21 mouse cellular contexts compared by ENCODE assay signal in the genomic region with DNA sequence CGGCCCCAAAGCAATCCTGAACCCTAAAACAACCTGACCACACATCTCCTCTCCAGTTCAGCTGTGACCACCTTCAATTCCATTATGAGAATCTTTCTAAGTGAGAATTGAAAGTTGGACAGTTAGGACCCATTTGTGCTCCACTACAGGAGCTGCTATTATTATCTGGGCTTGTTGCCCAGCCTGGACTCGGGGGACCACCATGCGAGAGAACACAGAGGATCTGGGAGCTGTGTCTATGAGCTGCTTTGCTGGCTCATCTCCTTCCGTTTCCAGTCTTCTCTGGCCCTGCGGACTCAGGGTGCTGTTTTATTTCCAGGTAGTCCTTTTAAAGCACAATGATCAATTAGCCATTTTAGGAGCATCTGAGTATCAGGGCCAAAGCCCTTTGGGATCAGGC. TPM values are rescaled to one million over a fixed set of nuclear protein-coding genes. Genes with fewer than 3 reads are reported as not detected.
DNase-seq lines count a peak whose midpoint lies in the region; ATAC-seq and TF ChIP-seq lines count a peak whose summit lies in the region.
"Had no signal": no experiment of that assay in that cellular context is flagged by ENCODE, and none has a peak within 500 bp of the region (broad histone marks: within the 10 kb centered on the region; RNA-seq: fewer than 3 reads in every experiment).

No protein-coding gene starts in this region.

- no peak for TF ChIP-seq CTCF in hindbrain, postnatal 0 days (IDR thresholded peaks at IDR 0.05; ENCODE audit: low read depth)
- TF ChIP-seq CTCF in spleen, adult 2 months (IDR thresholded peaks at IDR 0.05; ENCODE audit: extremely low read depth, insufficient read depth, insufficient read length, insufficient replicate concordance) = no peak

- H3K27me3 ChIP-seq in hindbrain, postnatal 0 days (ENCODE audit: insufficient read depth, low read length) = no peaks in the 10 kb centered on the region
- H3K27me3 ChIP-seq in hindbrain, embryonic 14.5 days (ENCODE audit: control insufficient read depth, insufficient read depth, low read length) = no peaks in the 10 kb centered on the region
- H3K27me3 ChIP-seq in spleen, adult 2 months (ENCODE audit: control insufficient read depth, insufficient read depth, low read length) = no peaks in the 10 kb centered on the region; the same call in 1 of the 2 replicates
- H3K27me3 ChIP-seq: hindbrain, embryonic 15.5 days; neural tube, embryonic 12.5 days had no signal

- no peak for ATAC-seq in hindbrain, postnatal 0 days
- ATAC-seq in hindbrain, embryonic 14.5 days (ENCODE audit: low FRiP score) = no peak
- ATAC-seq: forebrain, postnatal 0 days; intestine, embryonic 15.5 days had no signal

- no peak overlapping the region for H3K4me3 ChIP-seq in hindbrain, postnatal 0 days (ENCODE audit: low read length)
- no peak overlapping the region for H3K4me3 ChIP-seq in hindbrain, embryonic 14.5 days (replicated peaks; ENCODE audit: low read length)
- H3K4me3 ChIP-seq in spleen, adult 2 months (ENCODE audit: extremely low read depth, insufficient read depth, insufficient read length) = no peak overlapping the region
- H3K4me3 ChIP-seq: embryonic facial prominence, embryonic 12.5 days; hindbrain, embryonic 15.5 days; intestine, embryonic 15.5 days; midbrain, embryonic 12.5 days; neural tube, embryonic 12.5 days had no signal

- TF ChIP-seq POLR2A in spleen, adult 2 months (IDR thresholded peaks at IDR 0.05; ENCODE audit: low read depth, low read length) = no peak

- DNase-seq in adrenal gland, postnatal 10 days = peak; percentile 33
- no peak for DNase-seq in adrenal gland, postnatal 4 days (ENCODE audit: low spot score in 2 of 2)
- peak; percentile 30 for DNase-seq in hindbrain, postnatal 0 days (ENCODE audit: low spot score)
- DNase-seq in hindbrain, embryonic 14.5 days (ENCODE audit: low spot score) = no peak
- DNase-seq in spleen, adult 2 months (ENCODE audit: low read depth in 1 of 2, low spot score in 2 of 2) = no peak
- DNase-seq in spleen, postnatal 14 days (ENCODE audit: low spot score in 2 of 2) = no peak
- no peak for DNase-seq in ovary, postnatal 14 days (ENCODE audit: low spot score)
- DNase-seq in embryo, embryonic 9.5 days (ENCODE audit: extremely low spot score) = no peak
- DNase-seq: cerebellum, adult 11 months; forebrain, postnatal 0 days; kidney, adult 8-10 months; kidney, postnatal 14 days; lung, postnatal 10 days; right cerebral cortex, adult 18-20 months; right cerebral cortex, postnatal 4 days had no signal

- H3K9ac ChIP-seq in hindbrain, postnatal 0 days (replicated peaks; ENCODE audit: low read length) = no peak overlapping the region
- no peak overlapping the region for H3K9ac ChIP-seq in hindbrain, embryonic 14.5 days
- H3K9ac ChIP-seq: embryonic facial prominence, embryonic 12.5 days; forebrain, postnatal 0 days; hindbrain, embryonic 15.5 days; intestine, embryonic 15.5 days; midbrain, embryonic 12.5 days; neural tube, embryonic 12.5 days had no signal

- no peak overlapping the region for H3K4me2 ChIP-seq in hindbrain, postnatal 0 days (ENCODE audit: low read depth, low read length)
- no peak overlapping the region for H3K4me2 ChIP-seq in hindbrain, embryonic 14.5 days (replicated peaks)
- H3K4me2 ChIP-seq: embryonic facial prominence, embryonic 12.5 days; heart, embryonic 11.5 days; hindbrain, embryonic 15.5 days; intestine, embryonic 15.5 days; midbrain, embryonic 12.5 days; neural tube, embryonic 12.5 days had no signal

- no peaks in the 10 kb centered on the region for H3K9me3 ChIP-seq in hindbrain, postnatal 0 days (ENCODE audit: low read length)
- no peaks in the 10 kb centered on the region for H3K9me3 ChIP-seq in hindbrain, embryonic 14.5 days (ENCODE audit: control insufficient read depth, low read length)
- H3K9me3 ChIP-seq: embryonic facial prominence, embryonic 12.5 days; hindbrain, embryonic 15.5 days; intestine, embryonic 15.5 days; neural tube, embryonic 12.5 days had no signal

- WGBS in hindbrain, postnatal 0 days = 69% methylated on average over 5 of the region's 5 CpGs
- WGBS in hindbrain, embryonic 14.5 days = 70% methylated on average over 5 of the region's 5 CpGs
- WGBS in spleen, adult 2 months = 86% methylated on average over 5 of the region's 5 CpGs

- no peaks in the 10 kb centered on the region for H3K36me3 ChIP-seq in hindbrain, postnatal 0 days (ENCODE audit: insufficient read depth, low read length)
- H3K36me3 ChIP-seq in hindbrain, embryonic 14.5 days (replicated peaks; ENCODE audit: control insufficient read depth, insufficient read depth) = no peaks in the 10 kb centered on the region
- H3K36me3 ChIP-seq in spleen, adult 2 months (ENCODE audit: control insufficient read depth, insufficient read depth, low read length) = no peaks in the 10 kb centered on the region
- H3K36me3 ChIP-seq: embryonic facial prominence, embryonic 12.5 days; hindbrain, embryonic 15.5 days; intestine, embryonic 15.5 days; midbrain, embryonic 12.5 days; neural tube, embryonic 12.5 days had no signal

- peaks cover 7% of the 10 kb centered on the region; the same call in 1 of the 2 replicates for H3K4me1 ChIP-seq in hindbrain, postnatal 0 days (ENCODE audit: insufficient read depth, low read length)
- H3K4me1 ChIP-seq in hindbrain, embryonic 14.5 days (replicated peaks; ENCODE audit: control insufficient read depth, insufficient read depth, low read length) = peaks cover 29% of the 10 kb centered on the region
- no peaks in the 10 kb centered on the region; the same call in 1 of the 2 replicates for H3K4me1 ChIP-seq in spleen, adult 2 months (ENCODE audit: control insufficient read depth, insufficient read depth, insufficient read length)

- H3K27ac ChIP-seq in hindbrain, postnatal 0 days = no peak overlapping the region
- H3K27ac ChIP-seq in hindbrain, embryonic 14.5 days = no peak overlapping the region
- H3K27ac ChIP-seq in spleen, adult 2 months (ENCODE audit: insufficient read depth, low read length) = 0 out of 2 replicates have a peak overlapping the region, but pooled peaks have one; percentile 12
- H3K27ac ChIP-seq: embryonic facial prominence, embryonic 12.5 days; hindbrain, embryonic 15.5 days; intestine, embryonic 15.5 days; neural tube, embryonic 12.5 days had no signal

RNA-seq across cellular contexts. Expression of a gene that starts 0.8 kb away (rescaled TPM):
- 10 to 100 TPM; 53.1 to 58.5 TPM for total RNA-seq in adrenal gland, postnatal 10 days (2021)
- 10 to 100 TPM; 59.5 to 71.3 TPM for total RNA-seq in adrenal gland, postnatal 4 days (2021)
- 217 and 236 TPM in 2 replicates for total RNA-seq in hindbrain, postnatal 0 days (2014; rRNA removed)
- polyA plus RNA-seq in hindbrain, postnatal 0 days (2015; fragmentation: Nextera tagmentation; extraction: Ambion mirVana) = 116 and 130 TPM in 2 replicates
- polyA plus RNA-seq in hindbrain, embryonic 14.5 days (2014; fragmentation: Nextera tagmentation; extraction: Ambion mirVana) = 136 and 151 TPM in 2 replicates
- 5.7 and 7.2 TPM in 2 replicates for polyA plus RNA-seq in spleen, adult 2 months (2012; rRNA removed)

Comparison
In these comparisons a context has a peak if more than half of its experiments do, and no peak if none do; other contexts are left out.
1. DNase-seq: peak in adrenal gland, postnatal 10 days (single experiment) and hindbrain, postnatal 0 days (single experiment); none in adrenal gland, postnatal 4 days (0 of 2), hindbrain, embryonic 14.5 days (single experiment), spleen, adult 2 months (0 of 2), spleen, postnatal 14 days (0 of 2), ovary, postnatal 14 days (single experiment) and embryo, embryonic 9.5 days (single experiment).